Comparison of ENCODE assay signal across 27 mouse cellular contexts in the genomic region with DNA sequence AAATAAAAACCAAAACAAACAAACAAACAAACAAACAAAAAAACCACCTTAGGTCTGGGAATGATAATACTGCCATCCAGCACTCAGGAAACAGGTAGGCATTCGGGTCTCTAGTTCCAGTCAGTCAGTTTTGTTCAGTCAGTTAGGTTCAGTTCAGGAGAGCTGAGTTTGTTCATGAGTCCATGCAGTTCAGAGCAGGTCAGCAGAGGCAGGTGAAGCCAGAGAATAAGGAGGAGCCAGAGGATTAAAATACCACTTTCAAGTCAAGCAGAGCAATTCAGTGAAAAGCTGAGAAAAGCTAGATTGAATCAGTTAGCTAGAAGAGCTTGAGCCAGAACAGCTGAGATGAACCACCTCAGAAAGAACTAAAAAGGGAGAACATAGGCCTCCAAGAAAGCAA. TPM values are rescaled to one million over a fixed set of nuclear protein-coding genes. Genes with fewer than 3 reads are reported as not detected.
DNase-seq lines count a peak whose midpoint lies in the region; ATAC-seq and TF ChIP-seq lines count a peak whose summit lies in the region.
"Had no signal": no experiment of that assay in that cellular context is flagged by ENCODE, and none has a peak within 500 bp of the region (broad histone marks: within the 10 kb centered on the region; RNA-seq: fewer than 3 reads in every experiment).

No protein-coding gene starts in this region.

- no peak for ATAC-seq in hindbrain, embryonic 13.5 days (ENCODE audit: low FRiP score)
- ATAC-seq in hindbrain, postnatal 0 days: no peak
- ATAC-seq in midbrain, embryonic 13.5 days: no peak
- ATAC-seq: forebrain, embryonic 15.5 days; Patski had no signal

- H3K4me1 ChIP-seq in hindbrain, embryonic 13.5 days (replicated peaks): peaks cover 51% of the 10 kb centered on the region
- 0 out of 2 replicates have a peak, but pooled peaks cover 7% of the 10 kb centered on the region for H3K4me1 ChIP-seq in hindbrain, postnatal 0 days (ENCODE audit: insufficient read depth, low read length)
- H3K4me1 ChIP-seq in kidney, adult 2 months (ENCODE audit: control insufficient read depth, insufficient read depth, low read length): peaks cover 17% of the 10 kb centered on the region; the same call in 1 of the 2 replicates
- H3K4me1 ChIP-seq in midbrain, embryonic 13.5 days (replicated peaks): peaks cover 64% of the 10 kb centered on the region
- H3K4me1 ChIP-seq in midbrain, embryonic 10.5 days: peaks cover 35% of the 10 kb centered on the region

- no peak overlapping the region for H3K27ac ChIP-seq in hindbrain, embryonic 13.5 days
- H3K27ac ChIP-seq in hindbrain, postnatal 0 days: no peak overlapping the region
- no peak overlapping the region for H3K27ac ChIP-seq in kidney, adult 2 months (ENCODE audit: insufficient read depth, low read depth, low read length)
- H3K27ac ChIP-seq in midbrain, embryonic 13.5 days: no peak overlapping the region
- H3K27ac ChIP-seq in midbrain, embryonic 10.5 days (replicated peaks): no peak overlapping the region
- no peak overlapping the region for H3K27ac ChIP-seq in macrophage
- H3K27ac ChIP-seq: embryonic facial prominence, embryonic 13.5 days; forebrain, embryonic 10.5 days; forebrain, embryonic 15.5 days; kidney, embryonic 15.5 days; liver, embryonic 15.5 days; lung, embryonic 15.5 days had no signal

- H3K9me3 ChIP-seq in hindbrain, embryonic 13.5 days: no peaks in the 10 kb centered on the region
- no peaks in the 10 kb centered on the region for H3K9me3 ChIP-seq in hindbrain, postnatal 0 days (ENCODE audit: low read length)
- H3K9me3 ChIP-seq in midbrain, embryonic 13.5 days: no peaks in the 10 kb centered on the region
- no peaks in the 10 kb centered on the region for H3K9me3 ChIP-seq in midbrain, embryonic 10.5 days (replicated peaks)
- H3K9me3 ChIP-seq: embryonic facial prominence, embryonic 13.5 days; forebrain, embryonic 10.5 days; forebrain, embryonic 15.5 days; kidney, embryonic 15.5 days; liver, embryonic 15.5 days; lung, embryonic 15.5 days had no signal

- H3K4me3 ChIP-seq in hindbrain, embryonic 13.5 days: no peak overlapping the region
- H3K4me3 ChIP-seq in hindbrain, postnatal 0 days (ENCODE audit: low read length): no peak overlapping the region
- no peak overlapping the region for H3K4me3 ChIP-seq in kidney, adult 2 months (ENCODE audit: insufficient read depth, low read depth, low read length)
- H3K4me3 ChIP-seq in midbrain, embryonic 13.5 days (replicated peaks): no peak overlapping the region
- H3K4me3 ChIP-seq in midbrain, embryonic 10.5 days: no peak overlapping the region
- H3K4me3 ChIP-seq in macrophage (ENCODE audit: inconsistent target): 0 out of 2 replicates have a peak overlapping the region, but pooled peaks have one; percentile 1
- H3K4me3 ChIP-seq: embryonic facial prominence, embryonic 13.5 days; forebrain, embryonic 10.5 days; forebrain, embryonic 15.5 days; kidney, embryonic 15.5 days; liver, embryonic 15.5 days; lung, embryonic 15.5 days had no signal

- TF ChIP-seq POLR2A in kidney, adult 2 months (IDR thresholded peaks at IDR 0.05; ENCODE audit: low read depth, low read length): no peak

- peaks cover 8% of the 10 kb centered on the region for H3K36me3 ChIP-seq in hindbrain, embryonic 13.5 days
- no peaks in the 10 kb centered on the region for H3K36me3 ChIP-seq in hindbrain, postnatal 0 days (ENCODE audit: insufficient read depth, low read length)
- no peaks in the 10 kb centered on the region for H3K36me3 ChIP-seq in kidney, adult 2 months (ENCODE audit: control insufficient read depth, insufficient read depth, low read length)
- H3K36me3 ChIP-seq in midbrain, embryonic 13.5 days: peaks cover 5% of the 10 kb centered on the region; the same call in 1 of the 2 replicates
- peaks cover 24% of the 10 kb centered on the region for H3K36me3 ChIP-seq in midbrain, embryonic 10.5 days
- no peaks in the 10 kb centered on the region; the same call in 1 of the 2 replicates for H3K36me3 ChIP-seq in macrophage (ENCODE audit: inconsistent target)
- H3K36me3 ChIP-seq: lung, embryonic 15.5 days had no signal

- 87% methylated on average over 1 of the region's 1 CpGs for WGBS in hindbrain, embryonic 13.5 days
- WGBS in hindbrain, postnatal 0 days: 85% methylated on average over 1 of the region's 1 CpGs
- WGBS in kidney, adult 2 months: 35% methylated on average over 1 of the region's 1 CpGs
- 90% methylated on average over 1 of the region's 1 CpGs for WGBS in midbrain, embryonic 13.5 days
- WGBS in midbrain, embryonic 10.5 days: 95% methylated on average over 1 of the region's 1 CpGs
- WGBS in macrophage (ENCODE audit: missing documents): 100% methylated on average over 1 of the region's 1 CpGs

- DNase-seq in hindbrain, postnatal 0 days (ENCODE audit: low spot score): no peak
- peak; percentile 71 for DNase-seq in kidney, adult 2 months
- DNase-seq in kidney, postnatal 4 days: no peak
- no peak for DNase-seq in midbrain, embryonic 10.5 days (ENCODE audit: low spot score)
- no peak for DNase-seq in thymus, postnatal 25 days
- DNase-seq: adrenal gland, postnatal 25 days; cerebellum, adult 18-20 months; cerebellum, postnatal 10 days; gastrocnemius, postnatal 25 days; heart, adult 18-20 months; layer of hippocampus, postnatal 36 days; left cerebral cortex, postnatal 4 days; right cerebral cortex, adult 18-20 months; spleen, adult 18-20 months; thymus, adult 2 months; thymus, postnatal 4 days had no signal

- no peak for TF ChIP-seq CTCF in hindbrain, postnatal 0 days (IDR thresholded peaks at IDR 0.05; ENCODE audit: low read depth)
- no peak for TF ChIP-seq CTCF in kidney, adult 2 months (conservative IDR thresholded peaks at IDR 0.05; ENCODE audit: insufficient read depth, insufficient read length, low read depth, low read length)

- peaks cover 86% of the 10 kb centered on the region for H3K79me2 ChIP-seq in macrophage (ENCODE audit: inconsistent target)

- no peaks in the 10 kb centered on the region for H3K27me3 ChIP-seq in hindbrain, embryonic 13.5 days
- no peaks in the 10 kb centered on the region for H3K27me3 ChIP-seq in hindbrain, postnatal 0 days (ENCODE audit: insufficient read depth, low read length)
- no peaks in the 10 kb centered on the region for H3K27me3 ChIP-seq in kidney, adult 2 months (replicated peaks; ENCODE audit: control insufficient read depth, insufficient read depth, low read length)
- H3K27me3 ChIP-seq in midbrain, embryonic 13.5 days: no peaks in the 10 kb centered on the region
- H3K27me3 ChIP-seq in midbrain, embryonic 10.5 days (ENCODE audit: low read depth, poor library complexity, severe bottlenecking): no peaks in the 10 kb centered on the region
- H3K27me3 ChIP-seq: embryonic facial prominence, embryonic 13.5 days; forebrain, embryonic 15.5 days; kidney, embryonic 15.5 days; liver, embryonic 15.5 days; lung, embryonic 15.5 days; Patski had no signal

- peak overlapping the region; percentile 40 for H3K4me2 ChIP-seq in hindbrain, embryonic 13.5 days
- H3K4me2 ChIP-seq in hindbrain, postnatal 0 days (ENCODE audit: low read depth, low read length): no peak overlapping the region
- peak overlapping the region; percentile 14; the same call in 1 of the 2 replicates for H3K4me2 ChIP-seq in midbrain, embryonic 13.5 days (replicated peaks)
- H3K4me2 ChIP-seq: embryonic facial prominence, embryonic 13.5 days; heart, embryonic 11.5 days; kidney, embryonic 15.5 days; liver, embryonic 15.5 days; lung, embryonic 15.5 days had no signal

- no peak overlapping the region for H3K9ac ChIP-seq in hindbrain, embryonic 13.5 days
- no peak overlapping the region for H3K9ac ChIP-seq in hindbrain, postnatal 0 days (replicated peaks; ENCODE audit: low read length)
- H3K9ac ChIP-seq in midbrain, embryonic 13.5 days (replicated peaks): 0 out of 2 replicates have a peak overlapping the region, but pooled peaks have one; percentile 32
- H3K9ac ChIP-seq: embryonic facial prominence, embryonic 13.5 days; forebrain, embryonic 15.5 days; kidney, embryonic 15.5 days; liver, embryonic 15.5 days; lung, embryonic 15.5 days had no signal

RNA-seq across cellular contexts. Expression of gene Cacul1, which starts 4.1 kb away (rescaled TPM):
- polyA plus RNA-seq in hindbrain, embryonic 13.5 days (2015; fragmentation: Nextera tagmentation; extraction: Ambion mirVana): 21.2 and 23.0 TPM in 2 replicates
- 46.0 and 48.8 TPM in 2 replicates for total RNA-seq in hindbrain, postnatal 0 days (2014; rRNA removed)
- 14.8 and 14.9 TPM in 2 replicates for polyA plus RNA-seq in hindbrain, postnatal 0 days (2015; fragmentation: Nextera tagmentation; extraction: Ambion mirVana)
- polyA plus RNA-seq in kidney, adult 2 months (2012; rRNA removed): 13.9 and 14.0 TPM in 2 replicates
- 21.3 and 23.4 TPM in 2 replicates for polyA plus RNA-seq in midbrain, embryonic 13.5 days (2015; fragmentation: Nextera tagmentation; extraction: Ambion mirVana)
- polyA plus RNA-seq in midbrain, embryonic 10.5 days (2016; fragmentation: Nextera tagmentation; extraction: Ambion mirVana): 23.4 and 26.0 TPM in 2 replicates
- 100 to 1,000 TPM; 110 to 288 (median 150) TPM for total RNA-seq in macrophage (2018; cell fraction: chromatin; rRNA removed)
- total RNA-seq in macrophage (2018; cell fraction: cytosol; rRNA removed): 100 to 1,000 TPM in 12 of 26 experiments, 10 to 100 TPM in 14; 64.5 to 115 (median 87.7) TPM
- 100 to 1,000 TPM in 16 of 26 experiments, 10 to 100 TPM in 10; 75.3 to 234 (median 109) TPM for total RNA-seq in macrophage (2018; cell fraction: nucleus; rRNA removed)
- 52.9 to 82.4 TPM (median 63.5 TPM) in 3 replicates for polyA plus RNA-seq in macrophage (2018)
